ENCODE assay signal across 8 mouse cellular contexts in genomic region chr11:106488126-106488561, GRCm38 (mm10). TPM values are rescaled to one million over a fixed set of nuclear protein-coding genes. Genes with fewer than 3 reads are reported as not detected.
DNase-seq lines count a peak whose midpoint lies in the region; ATAC-seq lines count a peak whose summit lies in the region.

No protein-coding gene starts in this region.

- H3K27ac ChIP-seq in embryonic facial prominence, embryonic 14.5 days (replicated peaks; ENCODE audit: low read depth, low read length): peak overlapping the region; percentile 79
- H3K27ac ChIP-seq in intestine, embryonic 15.5 days: peak overlapping the region; percentile 72
- peak overlapping the region; percentile 81; the same call in 1 of the 2 replicates for H3K27ac ChIP-seq in midbrain, embryonic 15.5 days

- H3K4me1 ChIP-seq in embryonic facial prominence, embryonic 14.5 days (ENCODE audit: control insufficient read depth, insufficient read depth, low read length): peaks cover 7% of the 10 kb centered on the region; the same call in 1 of the 2 replicates
- H3K4me1 ChIP-seq in intestine, embryonic 15.5 days (replicated peaks): peaks cover 8% of the 10 kb centered on the region; the same call in 1 of the 2 replicates
- H3K4me1 ChIP-seq in midbrain, embryonic 15.5 days: peaks cover 13% of the 10 kb centered on the region

- no peaks in the 10 kb centered on the region for H3K9me3 ChIP-seq in embryonic facial prominence, embryonic 14.5 days (ENCODE audit: control insufficient read depth, low read length)
- H3K9me3 ChIP-seq in intestine, embryonic 15.5 days: no peaks in the 10 kb centered on the region
- H3K9me3 ChIP-seq in midbrain, embryonic 15.5 days: no peaks in the 10 kb centered on the region

- peak overlapping the region; percentile 85 for H3K4me2 ChIP-seq in embryonic facial prominence, embryonic 14.5 days (ENCODE audit: low read depth, low read length)
- H3K4me2 ChIP-seq in intestine, embryonic 15.5 days (replicated peaks): peak overlapping the region; percentile 58
- H3K4me2 ChIP-seq in midbrain, embryonic 15.5 days: peak overlapping the region; percentile 84

- peak; percentile 73 for DNase-seq in kidney, postnatal 10 days
- DNase-seq in kidney, adult 9 months: no peak
- peak; percentile 27 for DNase-seq in embryonic facial prominence, embryonic 14.5 days (ENCODE audit: low spot score)
- no peak for DNase-seq in ovary, postnatal 10 days (ENCODE audit: low spot score)
- DNase-seq in frontal cortex, postnatal 36 days (ENCODE audit: low spot score in 2 of 2): no peak

- H3K36me3 ChIP-seq in embryonic facial prominence, embryonic 14.5 days (ENCODE audit: control insufficient read depth, insufficient read depth, low read length): no peaks in the 10 kb centered on the region
- H3K36me3 ChIP-seq in intestine, embryonic 15.5 days: no peaks in the 10 kb centered on the region
- H3K36me3 ChIP-seq in midbrain, embryonic 15.5 days (replicated peaks): no peaks in the 10 kb centered on the region

- 7% methylated on average over 17 of the region's 17 CpGs for WGBS in embryonic facial prominence, embryonic 14.5 days
- 8% methylated on average over 17 of the region's 17 CpGs for WGBS in intestine, embryonic 15.5 days
- WGBS in midbrain, embryonic 15.5 days: 11% methylated on average over 17 of the region's 17 CpGs

- H3K27me3 ChIP-seq in embryonic facial prominence, embryonic 14.5 days (replicated peaks; ENCODE audit: control insufficient read depth, insufficient read depth, low read length): no peaks in the 10 kb centered on the region
- H3K27me3 ChIP-seq in intestine, embryonic 15.5 days (replicated peaks): no peaks in the 10 kb centered on the region
- no peaks in the 10 kb centered on the region for H3K27me3 ChIP-seq in midbrain, embryonic 15.5 days (replicated peaks)

- H3K9ac ChIP-seq in embryonic facial prominence, embryonic 14.5 days (ENCODE audit: low read depth, low read length): 0 out of 2 replicates have a peak overlapping the region, but pooled peaks have one; percentile 82
- H3K9ac ChIP-seq in intestine, embryonic 15.5 days: peak overlapping the region; percentile 50
- 0 out of 2 replicates have a peak overlapping the region, but pooled peaks have one; percentile 84 for H3K9ac ChIP-seq in midbrain, embryonic 15.5 days

- peak; percentile 10; the same call in 1 of the 2 replicates for ATAC-seq in embryonic facial prominence, embryonic 14.5 days (ENCODE audit: low read depth)
- ATAC-seq in intestine, embryonic 15.5 days: peak; percentile 60
- ATAC-seq in midbrain, embryonic 15.5 days (replicated peaks): peak; percentile 49
- ATAC-seq in inflammation-experienced regulatory T-cells, adult 6 months: no peak

- peak overlapping the region; percentile 97 for H3K4me3 ChIP-seq in embryonic facial prominence, embryonic 14.5 days (ENCODE audit: low read depth, low read length)
- peak overlapping the region; percentile 83 for H3K4me3 ChIP-seq in intestine, embryonic 15.5 days (replicated peaks)
- peak overlapping the region; percentile 97 for H3K4me3 ChIP-seq in midbrain, embryonic 15.5 days

RNA-seq across cellular contexts. Expression of gene Ern1, which starts 0.5 kb away (rescaled TPM):
- 5.9 and 7.0 TPM in 2 replicates for polyA plus RNA-seq in embryonic facial prominence, embryonic 14.5 days (2014; fragmentation: Nextera tagmentation; extraction: Ambion mirVana)
- 4.8 and 5.8 TPM in 2 replicates for polyA plus RNA-seq in intestine, embryonic 15.5 days (2015; fragmentation: Nextera tagmentation; extraction: Ambion mirVana)
- polyA plus RNA-seq in midbrain, embryonic 15.5 days (2015; fragmentation: Nextera tagmentation; extraction: Ambion mirVana): 6.0 and 7.6 TPM in 2 replicates
- polyA plus RNA-seq in inflammation-experienced regulatory T-cells, adult 6 months (2017; shearing (Covaris generic)): 1 to 10 TPM; 1.4 to 1.8 (median 1.6) TPM

Comparison
In these comparisons a context has a peak if more than half of its experiments do, and no peak if none do; other contexts are left out.
1. DNase-seq: peak in kidney, postnatal 10 days (single experiment) and embryonic facial prominence, embryonic 14.5 days (single experiment); none in kidney, adult 9 months (single experiment), ovary, postnatal 10 days (single experiment) and frontal cortex, postnatal 36 days (0 of 2).
2. Peak in every context shown above with its lines, with median percentiles within 50 percentile points of each other: H3K27ac ChIP-seq, H3K4me2 ChIP-seq, H3K4me3 ChIP-seq and H3K9ac ChIP-seq.